Mouse (Mus musculus): Measurements from ENCODE around the gene Erv3. TPM values are rescaled to one million over a fixed set of nuclear protein-coding genes. Genes with fewer than 3 reads are reported as not detected.

Erv3 gene
- total and polyA plus RNA-seq, 2 experiments from 2014 or later, result 0.06 TPM; not detected in 1

GRCm38 (mm10) chr2:131905025-131905424 lies 45.5 kb upstream of the Erv3 start:
- no peak for TF ChIP-seq CTCF (IDR thresholded peaks at IDR 0.05; ENCODE audit: low read depth)
- no peaks in the 10 kb centered on the region for H3K27me3 ChIP-seq (ENCODE audit: insufficient read depth, low read length)
- 67% methylated on average over 5 of the region's 5 CpGs for WGBS

GRCm38 (mm10) chr2:131902867-131903266 lies 43.3 kb upstream of the Erv3 start:
- Histone ChIP-seq H3K4me2 (ENCODE audit: low read depth) (no peak overlapping the region), H3K9ac (no peak overlapping the region), H3K4me1 (ENCODE audit: insufficient read depth) (peaks cover 4% of the 10 kb centered on the region; the same call in 1 of the 2 replicates), H3K36me3 (ENCODE audit: insufficient read depth) (no peaks in the 10 kb centered on the region), H3K4me3 (ENCODE audit: low read depth, low read length) (no peak overlapping the region), H3K9me3 (ENCODE audit: low read length) (no peaks in the 10 kb centered on the region), H3K27me3 (ENCODE audit: insufficient read depth, low read length) (no peaks in the 10 kb centered on the region), H3K27ac (ENCODE audit: low read depth, low read length) (no peak overlapping the region)
- ATAC-seq (no peak), DNase-seq (no peak)
- TF ChIP-seq CTCF (IDR thresholded peaks at IDR 0.05; ENCODE audit: low read depth), result no peak
- 46% methylated on average over 8 of the region's 8 CpGs for WGBS

More at GRCm38 (mm10) chr2:131905025-131905424, 45.5 kb upstream of the Erv3 start:
- DNase-seq (no peak), ATAC-seq (no peak)
- Histone ChIP-seq H3K4me1 (ENCODE audit: insufficient read depth) (no peaks in the 10 kb centered on the region), H3K36me3 (ENCODE audit: insufficient read depth) (no peaks in the 10 kb centered on the region), H3K27ac (ENCODE audit: low read depth, low read length) (no peak overlapping the region), H3K4me3 (ENCODE audit: low read depth, low read length) (no peak overlapping the region), H3K4me2 (ENCODE audit: low read depth) (no peak overlapping the region), H3K9ac (no peak overlapping the region), H3K9me3 (ENCODE audit: low read length) (no peaks in the 10 kb centered on the region)

GRCm38 (mm10) chr2:131902423-131902822 lies 42.9 kb upstream of the Erv3 start:
- no peak for TF ChIP-seq CTCF (IDR thresholded peaks at IDR 0.05; ENCODE audit: low read depth)
- H3K27me3 ChIP-seq (ENCODE audit: insufficient read depth, low read length), result no peaks in the 10 kb centered on the region
- ATAC-seq (no peak), DNase-seq (no peak)
- peaks cover 4% of the 10 kb centered on the region; the same call in 1 of the 2 replicates for H3K4me1 ChIP-seq (ENCODE audit: insufficient read depth)
- no peaks in the 10 kb centered on the region for H3K9me3 ChIP-seq (ENCODE audit: low read length)
- 42% methylated on average over 3 of the region's 3 CpGs for WGBS
- no peak overlapping the region for H3K4me2 ChIP-seq (ENCODE audit: low read depth)
- H3K9ac ChIP-seq, result no peak overlapping the region
- no peak overlapping the region for H3K4me3 ChIP-seq (ENCODE audit: low read depth, low read length)
- H3K36me3 ChIP-seq (ENCODE audit: insufficient read depth), result no peaks in the 10 kb centered on the region
- no peak overlapping the region for H3K27ac ChIP-seq (ENCODE audit: low read depth, low read length)

GRCm38 (mm10) chr2:131897336-131898109 lies 38.0 kb upstream of the Erv3 start:
- Histone ChIP-seq H3K36me3 (ENCODE audit: insufficient read depth) (no peaks in the 10 kb centered on the region), H3K9me3 (ENCODE audit: low read length) (no peaks in the 10 kb centered on the region), H3K9ac (no peak overlapping the region), H3K4me1 (ENCODE audit: insufficient read depth) (peaks cover 8% of the 10 kb centered on the region; the same call in 1 of the 2 replicates), H3K27ac (ENCODE audit: low read depth, low read length) (peak overlapping the region; percentile 69), H3K27me3 (ENCODE audit: insufficient read depth, low read length) (no peaks in the 10 kb centered on the region), H3K4me3 (ENCODE audit: low read depth, low read length) (no peak overlapping the region), H3K4me2 (ENCODE audit: low read depth) (no peak overlapping the region)
- peak; percentile 61 for ATAC-seq
- no peak for TF ChIP-seq CTCF (IDR thresholded peaks at IDR 0.05; ENCODE audit: low read depth)
- WGBS, result 57% methylated on average over 12 of the region's 12 CpGs
- peak; percentile 72 for DNase-seq

GRCm38 (mm10) chr2:131896011-131896410 lies 36.5 kb upstream of the Erv3 start:
- Histone ChIP-seq H3K4me1 (ENCODE audit: insufficient read depth) (peaks cover 8% of the 10 kb centered on the region; the same call in 1 of the 2 replicates), H3K4me3 (ENCODE audit: low read depth, low read length) (no peak overlapping the region), H3K4me2 (ENCODE audit: low read depth) (no peak overlapping the region), H3K27me3 (ENCODE audit: insufficient read depth, low read length) (no peaks in the 10 kb centered on the region), H3K27ac (ENCODE audit: low read depth, low read length) (no peak overlapping the region), H3K9me3 (ENCODE audit: low read length) (no peaks in the 10 kb centered on the region), H3K9ac (no peak overlapping the region), H3K36me3 (ENCODE audit: insufficient read depth) (no peaks in the 10 kb centered on the region)
- ATAC-seq (no peak), DNase-seq (no peak)
- 87% methylated on average over 4 of the region's 4 CpGs for WGBS
- no peak for TF ChIP-seq CTCF (IDR thresholded peaks at IDR 0.05; ENCODE audit: low read depth)

GRCm38 (mm10) chr2:131895106-131895505 lies 35.6 kb upstream of the Erv3 start:
- Histone ChIP-seq H3K9ac (no peak overlapping the region), H3K27me3 (ENCODE audit: insufficient read depth, low read length) (no peaks in the 10 kb centered on the region), H3K27ac (ENCODE audit: low read depth, low read length) (no peak overlapping the region), H3K9me3 (ENCODE audit: low read length) (no peaks in the 10 kb centered on the region), H3K4me2 (ENCODE audit: low read depth) (no peak overlapping the region), H3K4me1 (ENCODE audit: insufficient read depth) (peaks cover 10% of the 10 kb centered on the region), H3K4me3 (ENCODE audit: low read depth, low read length) (no peak overlapping the region), H3K36me3 (ENCODE audit: insufficient read depth) (no peaks in the 10 kb centered on the region)
- DNase-seq (no peak), ATAC-seq (no peak)
- WGBS, result 64% methylated on average over 2 of the region's 2 CpGs
- no peak for TF ChIP-seq CTCF (IDR thresholded peaks at IDR 0.05; ENCODE audit: low read depth)

- no peak; the same call in 1 of the 2 replicates for ATAC-seq
- no peak for TF ChIP-seq CTCF (IDR thresholded peaks at IDR 0.05; ENCODE audit: low read depth)
- H3K9ac ChIP-seq, result no peak overlapping the region
Measured at GRCm38 (mm10) chr2:131892534-131892933, 33.0 kb upstream of the Erv3 start.

More at GRCm38 (mm10) chr2:131892534-131892933, 33.0 kb upstream of the Erv3 start:
- Histone ChIP-seq H3K4me2 (ENCODE audit: low read depth) (no peak overlapping the region), H3K27ac (ENCODE audit: low read depth, low read length) (0 out of 2 replicates have a peak overlapping the region, but pooled peaks have one; percentile 0), H3K4me3 (ENCODE audit: low read depth, low read length) (no peak overlapping the region), H3K27me3 (ENCODE audit: insufficient read depth, low read length) (no peaks in the 10 kb centered on the region), H3K9me3 (ENCODE audit: low read length) (no peaks in the 10 kb centered on the region), H3K4me1 (ENCODE audit: insufficient read depth) (peaks cover 13% of the 10 kb centered on the region), H3K36me3 (ENCODE audit: insufficient read depth) (no peaks in the 10 kb centered on the region)
- 23% methylated on average over 5 of the region's 5 CpGs for WGBS
- DNase-seq, result no peak
